Mouse (Mus musculus) hindbrain, embryonic 16.5 days (tissue): ENCODE results near the gene Ginm1. TPM values are rescaled to one million over a fixed set of nuclear protein-coding genes. Genes with fewer than 3 reads are reported as not detected.

Experiments used
- ATAC-seq: fragments of 200-750 bp; cut with Nextera tagmentation; 2 replicates; pipeline ENCODE4 v1.8.0; 2017; ENCODE audit warnings: moderate TSS enrichment, moderate library complexity
- H3K27ac ChIP-seq: fragments of 300-500 bp; sonication (generic); 2 replicates; pipeline ENCODE4 v1.5.1; 2014; ENCODE audit warnings: low read depth, mild to moderate bottlenecking, control low read depth, low read length, moderate library complexity
- H3K27me3 ChIP-seq: fragments of 300-500 bp; sonication (generic); replicated peaks from 2 replicates; pipeline ENCODE4 v1.6.1; 2014; ENCODE audit warnings: low read length; ENCODE audit not compliant: control insufficient read depth, insufficient read depth
- H3K36me3 ChIP-seq: fragments of 300-500 bp; sonication (generic); 2 replicates; pipeline ENCODE4 v1.6.1; 2014; ENCODE audit warnings: mild to moderate bottlenecking, low read length, moderate library complexity, mixed read lengths; ENCODE audit not compliant: control insufficient read depth, insufficient read depth
- H3K4me1 ChIP-seq: fragments of 300-500 bp; sonication (generic); 2 replicates; pipeline ENCODE4 v1.6.1; 2014; ENCODE audit warnings: low read depth, low read length; ENCODE audit not compliant: control insufficient read depth, insufficient read depth
- H3K4me2 ChIP-seq: fragments of 300-500 bp; sonication (generic); 2 replicates; pipeline ENCODE4 v1.6.1; 2014; ENCODE audit warnings: mild to moderate bottlenecking, low read length, control low read depth, moderate library complexity
- H3K4me3 ChIP-seq: fragments of 300-500 bp; sonication (generic); 2 replicates; pipeline ENCODE4 v1.5.1; 2014; ENCODE audit warnings: mild to moderate bottlenecking, low read length, control low read depth, moderate library complexity
- H3K9ac ChIP-seq: fragments of 300-500 bp; sonication (generic); 2 replicates; pipeline ENCODE4 v1.6.1; 2014; ENCODE audit warnings: low read depth, mild to moderate bottlenecking, control low read depth, low read length, moderate library complexity
- H3K9me3 ChIP-seq: fragments of 300-500 bp; sonication (generic); 2 replicates; pipeline ENCODE4 v1.6.1; 2014; ENCODE audit warnings: mild to moderate bottlenecking, low read length, moderate library complexity; ENCODE audit not compliant: control insufficient read depth
- WGBS: fragments of 180-500 bp; shearing (Covaris S2); extraction: QIAGEN DNeasy Blood & Tissue Kit; methylation state at CpG from one replicate; pipeline ENCODE4 v1.1.7; 2014; 5-methylcytosine and 5-hydroxymethylcytosine counted together
- polyA plus RNA-seq: library from polyadenylated mRNA; unstranded; fragments of >200 nt; fragmentation: Nextera tagmentation; extraction: Ambion mirVana; gene quantifications from 2 replicates; pipeline ENCODE4 v1.2.1, GENCODE M21; 2015

The Ginm1 gene
- polyA plus RNA-seq, 1 experiment from 2014 or later, result 57.5 TPM

DNA sequence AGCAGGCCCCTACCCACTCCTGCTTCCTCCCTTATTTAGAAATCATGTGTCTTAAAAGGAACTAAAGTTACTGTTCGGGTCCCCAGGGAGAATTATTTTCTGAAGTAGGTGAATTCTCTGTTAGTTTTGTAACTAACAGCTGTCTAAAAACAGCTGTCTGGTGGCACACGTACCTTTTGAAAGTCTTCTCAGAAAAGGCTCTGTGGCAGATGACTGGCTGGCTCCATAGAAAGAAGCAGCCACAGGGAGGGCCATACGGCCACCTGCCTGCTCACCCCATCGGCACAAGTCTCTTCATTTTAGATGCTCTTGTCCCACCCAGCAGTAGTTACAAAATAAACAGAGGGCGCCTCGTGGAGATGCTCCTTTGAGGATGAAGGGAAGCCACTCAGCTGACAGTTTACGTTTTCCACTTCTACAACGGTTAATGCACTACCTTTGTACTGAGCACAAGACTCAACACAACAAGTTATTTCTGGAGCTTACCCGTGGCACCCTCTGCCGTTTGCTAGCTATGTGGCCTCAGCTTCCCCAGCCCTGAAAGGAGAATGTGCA, 42.1 kb upstream of the Ginm1 start:
- Histone ChIP-seq H3K9ac (no peak overlapping the region), H3K9me3 (no peaks in the 10 kb centered on the region), H3K4me2 (no peak overlapping the region), H3K4me1 (peaks cover 7% of the 10 kb centered on the region), H3K36me3 (no peaks in the 10 kb centered on the region), H3K4me3 (no peak overlapping the region), H3K27me3 (no peaks in the 10 kb centered on the region), H3K27ac (no peak overlapping the region)
- ATAC-seq, result no peak
- 79% methylated on average over 10 of the region's 10 CpGs for WGBS

- Histone ChIP-seq H3K27me3 (no peaks in the 10 kb centered on the region), H3K36me3 (no peaks in the 10 kb centered on the region), H3K9ac (no peak overlapping the region), H3K4me1 (peaks cover 7% of the 10 kb centered on the region), H3K4me2 (no peak overlapping the region), H3K4me3 (no peak overlapping the region), H3K27ac (no peak overlapping the region), H3K9me3 (no peaks in the 10 kb centered on the region)
- 86% methylated on average over 9 of the region's 9 CpGs for WGBS
- ATAC-seq, result no peak
Measured at GRCm38 (mm10) chr10:7833377-7834165, 40.9 kb upstream of the Ginm1 start.

GRCm38 (mm10) chr10:7832171-7832676, 39.6 kb upstream of the Ginm1 start, which contains the start of gene Zc3h12d:
Gene Zc3h12d, plus strand, starts transcription at chr10:7832470.
- 0 out of 2 replicates have a peak, but pooled peaks have one; percentile 17 for ATAC-seq
- 8% methylated on average over 15 of the region's 15 CpGs for WGBS

GRCm38 (mm10) chr10:7826106-7826505, 33.5 kb upstream of the Ginm1 start:
- Histone ChIP-seq H3K4me2 (no peak overlapping the region), H3K27ac (no peak overlapping the region), H3K4me1 (no peaks in the 10 kb centered on the region), H3K9ac (no peak overlapping the region), H3K27me3 (no peaks in the 10 kb centered on the region), H3K4me3 (no peak overlapping the region), H3K9me3 (no peaks in the 10 kb centered on the region), H3K36me3 (peaks cover 13% of the 10 kb centered on the region)
- ATAC-seq, result no peak
- WGBS, result 94% methylated on average over 9 of the region's 9 CpGs

More at GRCm38 (mm10) chr10:7832171-7832676, 39.6 kb upstream of the Ginm1 start, which contains the start of gene Zc3h12d:
- peak within 1 kb of the TSS; percentile 45 for H3K4me2 ChIP-seq
- H3K27ac ChIP-seq, result no peak within 1 kb of the TSS
- peak within 1 kb of the TSS; percentile 4; the same call in 1 of the 2 replicates for H3K9ac ChIP-seq
- H3K36me3 ChIP-seq, result no peaks in the 10 kb centered on the region
- peak within 1 kb of the TSS; percentile 1; the same call in 1 of the 2 replicates for H3K4me3 ChIP-seq
- no peaks in the 10 kb centered on the region for H3K9me3 ChIP-seq
- H3K27me3 ChIP-seq, result no peaks in the 10 kb centered on the region
- peaks cover 7% of the 10 kb centered on the region for H3K4me1 ChIP-seq

- no peak for ATAC-seq
- no peaks in the 10 kb centered on the region for H3K4me1 ChIP-seq
- H3K27ac ChIP-seq, result no peak overlapping the region
- no peak overlapping the region for H3K4me2 ChIP-seq
- H3K4me3 ChIP-seq, result no peak overlapping the region
- no peaks in the 10 kb centered on the region for H3K27me3 ChIP-seq
- peaks cover 15% of the 10 kb centered on the region for H3K36me3 ChIP-seq
- no peaks in the 10 kb centered on the region for H3K9me3 ChIP-seq
- 87% methylated on average over 4 of the region's 4 CpGs for WGBS
- no peak overlapping the region for H3K9ac ChIP-seq
Measured at GRCm38 (mm10) chr10:7825281-7825665, 32.6 kb upstream of the Ginm1 start.

DNA sequence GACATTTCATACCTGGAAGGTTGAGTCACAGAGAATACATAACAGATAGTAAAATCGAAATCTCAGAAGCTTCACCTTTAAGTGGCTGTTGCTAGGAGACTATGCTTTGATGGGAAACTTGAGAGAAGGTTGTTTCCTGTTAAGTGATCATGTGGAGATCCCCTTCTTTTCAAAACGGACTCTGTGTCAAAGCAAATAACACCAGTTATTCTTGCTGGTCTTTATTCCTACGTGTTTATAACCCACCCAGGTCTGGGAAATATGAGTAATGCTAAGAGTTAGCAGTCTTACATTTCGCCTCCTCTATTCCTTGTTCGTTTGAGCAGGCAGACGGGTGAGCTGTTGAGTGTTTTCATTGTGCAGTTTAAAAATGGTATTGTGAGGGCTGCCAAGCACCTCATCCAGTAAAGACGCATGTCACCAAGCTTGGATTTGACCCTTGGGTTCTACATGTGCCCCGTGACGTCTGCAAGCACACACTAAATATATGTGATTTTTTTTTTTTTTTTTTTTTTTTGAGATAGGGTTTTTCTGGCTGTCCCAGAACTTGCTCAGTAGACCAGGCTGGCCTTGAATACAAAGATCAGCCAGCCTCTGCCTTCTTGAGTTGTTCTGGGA, 32.1 kb upstream of the Ginm1 start:
- no peak overlapping the region for H3K4me3 ChIP-seq
- H3K36me3 ChIP-seq, result peaks cover 17% of the 10 kb centered on the region
- no peaks in the 10 kb centered on the region for H3K4me1 ChIP-seq
- no peak for ATAC-seq
- H3K9me3 ChIP-seq, result no peaks in the 10 kb centered on the region
- 89% methylated on average over 9 of the region's 9 CpGs for WGBS
- no peaks in the 10 kb centered on the region for H3K27me3 ChIP-seq
- H3K27ac ChIP-seq, result no peak overlapping the region
- no peak overlapping the region for H3K9ac ChIP-seq
- H3K4me2 ChIP-seq, result no peak overlapping the region

GRCm38 (mm10) chr10:7821981-7822380, 29.4 kb upstream of the Ginm1 start:
- 92% methylated on average over 12 of the region's 12 CpGs for WGBS
- H3K36me3 ChIP-seq, result peaks cover 17% of the 10 kb centered on the region

DNA sequence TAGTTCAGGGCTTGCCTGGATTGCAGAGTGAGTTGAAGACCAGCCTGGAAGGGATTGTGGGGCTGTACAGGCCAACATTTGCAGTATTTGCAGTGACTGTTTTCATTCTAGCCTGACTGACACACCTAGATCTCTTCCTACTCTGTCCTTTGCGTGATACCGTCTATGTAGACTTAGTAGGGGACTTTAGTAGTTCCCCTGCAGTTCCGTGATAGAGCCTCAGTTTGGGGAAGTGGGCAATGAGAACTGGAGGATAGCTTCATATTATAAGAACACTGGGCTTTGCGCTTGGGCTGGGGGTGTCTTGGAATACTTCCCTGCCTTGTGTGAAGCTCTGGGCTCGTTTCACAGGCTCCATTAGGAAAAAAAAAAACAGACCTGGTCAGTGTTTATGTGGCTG, 27.5 kb upstream of the Ginm1 start:
- no peak for ATAC-seq
- WGBS, result 94% methylated on average over 5 of the region's 5 CpGs

More at GRCm38 (mm10) chr10:7821981-7822380, 29.4 kb upstream of the Ginm1 start:
- no peak overlapping the region for H3K4me3 ChIP-seq
- H3K9ac ChIP-seq, result no peak overlapping the region
- no peak overlapping the region for H3K4me2 ChIP-seq
- no peaks in the 10 kb centered on the region for H3K9me3 ChIP-seq
- no peak for ATAC-seq
- H3K4me1 ChIP-seq, result no peaks in the 10 kb centered on the region
- no peaks in the 10 kb centered on the region for H3K27me3 ChIP-seq
- H3K27ac ChIP-seq, result no peak overlapping the region

DNA sequence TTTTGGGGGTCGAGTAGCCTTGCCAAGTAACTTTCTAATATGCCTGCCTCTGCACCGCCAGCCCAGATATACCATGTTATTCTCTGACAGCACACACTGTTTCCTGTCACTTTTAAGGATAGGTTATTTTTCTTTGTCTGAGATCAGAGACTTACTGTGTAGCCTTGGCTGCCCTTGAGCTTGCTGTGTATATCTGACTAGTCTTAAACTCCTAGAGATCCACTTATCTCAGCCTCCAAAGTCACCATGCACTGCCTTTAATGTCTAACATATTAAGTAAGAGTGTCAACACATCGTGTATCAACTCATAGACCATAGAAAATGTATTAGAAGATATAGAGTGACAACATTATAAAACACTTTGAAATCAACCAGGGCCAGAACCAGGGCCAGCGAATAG, 27.0 kb upstream of the Ginm1 start:
- Histone ChIP-seq H3K9me3 (no peaks in the 10 kb centered on the region), H3K36me3 (peaks cover 20% of the 10 kb centered on the region), H3K9ac (no peak overlapping the region), H3K4me3 (no peak overlapping the region), H3K27me3 (no peaks in the 10 kb centered on the region), H3K27ac (no peak overlapping the region), H3K4me1 (no peaks in the 10 kb centered on the region), H3K4me2 (no peak overlapping the region)
- WGBS, result 93% methylated on average over 4 of the region's 4 CpGs
- ATAC-seq, result no peak

More for the DNA sequence above, 27.5 kb upstream of the Ginm1 start:
- Histone ChIP-seq H3K27me3 (no peaks in the 10 kb centered on the region), H3K4me3 (no peak overlapping the region), H3K4me2 (no peak overlapping the region), H3K4me1 (no peaks in the 10 kb centered on the region), H3K9ac (no peak overlapping the region), H3K9me3 (no peaks in the 10 kb centered on the region), H3K27ac (no peak overlapping the region), H3K36me3 (peaks cover 18% of the 10 kb centered on the region)
